In genomic region chr7:68271816-68272215, GRCm38 (mm10) we compare ENCODE assay signal across 27 mouse cellular contexts. TPM values are rescaled to one million over a fixed set of nuclear protein-coding genes. Genes with fewer than 3 reads are reported as not detected.
DNase-seq lines count a peak whose midpoint lies in the region; ATAC-seq and TF ChIP-seq lines count a peak whose summit lies in the region.
"Had no signal": no experiment of that assay in that cellular context is flagged by ENCODE, and none has a peak within 500 bp of the region (broad histone marks: within the 10 kb centered on the region; RNA-seq: fewer than 3 reads in every experiment).

No protein-coding gene starts in this region.

- H3K27me3 ChIP-seq in liver, postnatal 0 days (ENCODE audit: insufficient read depth, low read length): no peaks in the 10 kb centered on the region
- peaks cover 5% of the 10 kb centered on the region for H3K27me3 ChIP-seq in liver, embryonic 11.5 days (replicated peaks; ENCODE audit: control insufficient read depth, insufficient read depth, low read length)
- H3K27me3 ChIP-seq: embryonic facial prominence, embryonic 15.5 days had no signal

- no peaks in the 10 kb centered on the region for H3K36me3 ChIP-seq in liver, postnatal 0 days (replicated peaks; ENCODE audit: insufficient read depth, low read length)
- no peaks in the 10 kb centered on the region for H3K36me3 ChIP-seq in liver, embryonic 11.5 days (ENCODE audit: control insufficient read depth, insufficient read depth, low read length)
- H3K36me3 ChIP-seq: embryonic facial prominence, embryonic 13.5 days; embryonic facial prominence, embryonic 15.5 days; forebrain, embryonic 10.5 days; forebrain, embryonic 12.5 days had no signal

- no peak for ATAC-seq in CD4-positive, CD25-positive, alpha-beta regulatory T cell, adult 4 months
- no peak for ATAC-seq in liver, postnatal 0 days
- no peak for ATAC-seq in liver, embryonic 11.5 days (replicated peaks; ENCODE audit: low FRiP score)
- ATAC-seq: forebrain, embryonic 14.5 days; forebrain, embryonic 16.5 days had no signal

- H3K27ac ChIP-seq in liver, postnatal 0 days (ENCODE audit: low read depth): peak overlapping the region; percentile 80; the same call in 1 of the 2 replicates
- no peak overlapping the region for H3K27ac ChIP-seq in liver, embryonic 11.5 days (ENCODE audit: low read depth, low read length)
- H3K27ac ChIP-seq: embryonic facial prominence, embryonic 13.5 days; embryonic facial prominence, embryonic 15.5 days; forebrain, embryonic 10.5 days; forebrain, embryonic 12.5 days had no signal

- no peak overlapping the region for H3K4me3 ChIP-seq in liver, postnatal 0 days (ENCODE audit: low read depth, low read length)
- H3K4me3 ChIP-seq in liver, embryonic 11.5 days (ENCODE audit: low read depth, low read length): no peak overlapping the region
- H3K4me3 ChIP-seq: embryonic facial prominence, embryonic 13.5 days; embryonic facial prominence, embryonic 15.5 days; erythroblast, embryonic 14.5 days; forebrain, embryonic 10.5 days; forebrain, embryonic 12.5 days had no signal

- H3K9ac ChIP-seq in liver, postnatal 0 days (replicated peaks): no peak overlapping the region
- no peak overlapping the region for H3K9ac ChIP-seq in liver, embryonic 11.5 days (ENCODE audit: low read depth, low read length)
- H3K9ac ChIP-seq: embryonic facial prominence, embryonic 13.5 days; embryonic facial prominence, embryonic 15.5 days; forebrain, embryonic 12.5 days had no signal

- TF ChIP-seq EP300 in liver, postnatal 0 days (IDR thresholded peaks at IDR 0.05; ENCODE audit: low read depth): no peak

- no peaks in the 10 kb centered on the region for H3K9me3 ChIP-seq in liver, postnatal 0 days (ENCODE audit: low read length)
- no peaks in the 10 kb centered on the region for H3K9me3 ChIP-seq in liver, embryonic 11.5 days (ENCODE audit: control insufficient read depth, low read length)
- H3K9me3 ChIP-seq: embryonic facial prominence, embryonic 13.5 days; embryonic facial prominence, embryonic 15.5 days; forebrain, embryonic 10.5 days; forebrain, embryonic 12.5 days had no signal

- peak; percentile 35 for DNase-seq in CD4-positive, CD25-positive, alpha-beta regulatory T cell, adult 2 months (ENCODE audit: low read depth, low spot score)
- no peak for DNase-seq in liver, postnatal 0 days
- no peak for DNase-seq in liver, embryonic 11.5 days (ENCODE audit: low spot score)
- peak; percentile 75 for DNase-seq in thymus, postnatal 0 days (ENCODE audit: low spot score)
- DNase-seq in thymus, postnatal 14 days: no peak
- DNase-seq in CD4-positive helper T cell, adult 2 months (ENCODE audit: low read depth, low spot score): peak; percentile 57
- DNase-seq in kidney, adult 18-20 months: no peak
- DNase-seq: adrenal gland, adult 2 months; adrenal gland, postnatal 10 days; adrenal gland, postnatal 25 days; B cell, adult 2 months; cerebellum, adult 11 months; cerebellum, adult 18-20 months; cerebellum, adult 8-10 months; cerebellum, adult 9-11 months; cerebellum, postnatal 14 days; cerebellum, postnatal 36 days; embryo, embryonic 11 days had no signal

- H3K4me1 ChIP-seq in liver, postnatal 0 days (ENCODE audit: insufficient read depth): peaks cover 10% of the 10 kb centered on the region
- H3K4me1 ChIP-seq in liver, embryonic 11.5 days (replicated peaks; ENCODE audit: control insufficient read depth, insufficient read depth, low read length): peaks cover 10% of the 10 kb centered on the region

- WGBS in liver, postnatal 0 days (ENCODE audit: insufficient replicate concordance): 82% methylated on average over 6 of the region's 6 CpGs
- 86% methylated on average over 6 of the region's 6 CpGs for WGBS in liver, embryonic 11.5 days

- no peak for TF ChIP-seq CTCF in liver, postnatal 0 days (IDR thresholded peaks at IDR 0.05; ENCODE audit: low read depth)

- no peak overlapping the region for H3K4me2 ChIP-seq in liver, postnatal 0 days (ENCODE audit: low read depth, low read length)
- no peak overlapping the region for H3K4me2 ChIP-seq in liver, embryonic 11.5 days
- H3K4me2 ChIP-seq: embryonic facial prominence, embryonic 13.5 days; embryonic facial prominence, embryonic 15.5 days; forebrain, embryonic 12.5 days had no signal

RNA-seq across cellular contexts. Expression of gene Fam169b, which starts 1.8 kb away (rescaled TPM):
- polyA plus RNA-seq in CD4-positive, CD25-positive, alpha-beta regulatory T cell, adult 4 months (2017; shearing (Covaris generic)): 100 to 1,000 TPM; 124 to 148 TPM
- 4.5 and 4.7 TPM in 2 replicates for polyA plus RNA-seq in liver, postnatal 0 days (2015; fragmentation: Nextera tagmentation; extraction: Ambion mirVana)
- 0.26 and 0.29 TPM in 2 replicates for polyA plus RNA-seq in liver, embryonic 11.5 days (2014; fragmentation: Nextera tagmentation; extraction: Ambion mirVana)
- 40.0 and 43.5 TPM in 2 replicates for polyA plus RNA-seq in thymus, postnatal 0 days (2015; fragmentation: Nextera tagmentation; extraction: Ambion mirVana)
- polyA plus RNA-seq: erythroblast, embryonic 14.5 days; forebrain, embryonic 16.5 days had no signal

RNA-seq across cellular contexts. Expression of gene Pgpep1l, which starts 7.8 kb away (rescaled TPM):
- 1 to 10 TPM; 6.2 to 6.6 TPM for polyA plus RNA-seq in CD4-positive, CD25-positive, alpha-beta regulatory T cell, adult 4 months (2017; shearing (Covaris generic))
- not detected in 2 replicates for polyA plus RNA-seq in liver, postnatal 0 days (2015; fragmentation: Nextera tagmentation; extraction: Ambion mirVana)
- not detected in 2 replicates for polyA plus RNA-seq in liver, embryonic 11.5 days (2014; fragmentation: Nextera tagmentation; extraction: Ambion mirVana)
- polyA plus RNA-seq in thymus, postnatal 0 days (2015; fragmentation: Nextera tagmentation; extraction: Ambion mirVana): 0.57 and 0.68 TPM in 2 replicates
- polyA plus RNA-seq: adrenal gland, adult 2 months; embryonic facial prominence, embryonic 11.5 days; embryonic facial prominence, embryonic 15.5 days; erythroblast, embryonic 14.5 days; forebrain, embryonic 10.5 days; forebrain, embryonic 12.5 days; forebrain, embryonic 14.5 days; forebrain, embryonic 16.5 days had no signal

Comparison
In these comparisons a context has a peak if more than half of its experiments do, and no peak if none do; other contexts are left out.
1. DNase-seq: peak in CD4-positive, CD25-positive, alpha-beta regulatory T cell, adult 2 months (single experiment), thymus, postnatal 0 days (single experiment) and CD4-positive helper T cell, adult 2 months (single experiment); none in liver, postnatal 0 days (single experiment), liver, embryonic 11.5 days (single experiment), thymus, postnatal 14 days (single experiment) and kidney, adult 18-20 months (single experiment).